Mouse (Mus musculus) megakaryocyte, embryonic 14.5 days (primary cell): ENCODE measurements around the gene Lamc1. TPM values are rescaled to one million over a fixed set of nuclear protein-coding genes. Genes with fewer than 3 reads are reported as not detected.

Experiments used
- H3K27me3 ChIP-seq: replicated peaks from 2 replicates; pipeline ENCODE3; 2012; ENCODE audit warnings: inconsistent platforms
- H3K36me3 ChIP-seq: replicated peaks from 2 replicates; pipeline ENCODE3; 2012; ENCODE audit warnings: low read length, inconsistent platforms, mixed read lengths
- H3K4me1 ChIP-seq: 2 replicates; pipeline ENCODE4 v1.6.1; 2012; ENCODE audit warnings: inconsistent platforms
- H3K4me3 ChIP-seq: replicated peaks from 2 replicates; pipeline ENCODE3; 2012; ENCODE audit warnings: moderate library complexity, mild to moderate bottlenecking, inconsistent platforms
- H3K9me3 ChIP-seq: 2 replicates; pipeline ENCODE4 v1.6.1; 2012; ENCODE audit warnings: inconsistent platforms
- FLI1 ChIP-seq: IDR thresholded peaks from 2 replicates; pipeline ENCODE4 v1.6.1; 2012; ENCODE audit warnings: low read length, inconsistent platforms, mixed read lengths
- GATA1 ChIP-seq: IDR thresholded peaks from 3 replicates; pipeline ENCODE4 v1.6.1; 2012; ENCODE audit warnings: mixed read lengths, low read length, inconsistent platforms, borderline replicate concordance
- polyA plus RNA-seq: library from polyadenylated mRNA; stranded (reverse); fragments of >175 nt; gene quantifications from 2 replicates; pipeline ENCODE4 v1.2.3, GENCODE M21; 2012; ENCODE audit warnings: low replicate concordance; ENCODE audit not compliant: insufficient read depth

Gene Lamc1
- polyA plus RNA-seq, 1 experiment = 4.1 TPM

- H3K36me3 ChIP-seq = no peaks in the 10 kb centered on the region
- H3K4me3 ChIP-seq = peak within 1 kb of the TSS; percentile 83
- TF ChIP-seq FLI1 (no peak), GATA1 (no peak)
- peaks cover 15% of the 10 kb centered on the region for H3K9me3 ChIP-seq
- peaks cover 60% of the 10 kb centered on the region for H3K27me3 ChIP-seq
- peaks cover 9% of the 10 kb centered on the region for H3K4me1 ChIP-seq
Measured at GRCm38 (mm10) chr1:153185828-153186803, 146.5 kb downstream of the Lamc1 start, which contains the start of gene Lamc2. Gene Lamc2, minus strand, starts transcription at chr1:153186447.

GRCm38 (mm10) chr1:153180586-153181289 is 151.8 kb downstream of the Lamc1 start:
- TF ChIP-seq FLI1 (no peak), GATA1 (no peak)
- H3K27me3 ChIP-seq = peaks cover 38% of the 10 kb centered on the region
- H3K36me3 ChIP-seq = no peaks in the 10 kb centered on the region

DNA sequence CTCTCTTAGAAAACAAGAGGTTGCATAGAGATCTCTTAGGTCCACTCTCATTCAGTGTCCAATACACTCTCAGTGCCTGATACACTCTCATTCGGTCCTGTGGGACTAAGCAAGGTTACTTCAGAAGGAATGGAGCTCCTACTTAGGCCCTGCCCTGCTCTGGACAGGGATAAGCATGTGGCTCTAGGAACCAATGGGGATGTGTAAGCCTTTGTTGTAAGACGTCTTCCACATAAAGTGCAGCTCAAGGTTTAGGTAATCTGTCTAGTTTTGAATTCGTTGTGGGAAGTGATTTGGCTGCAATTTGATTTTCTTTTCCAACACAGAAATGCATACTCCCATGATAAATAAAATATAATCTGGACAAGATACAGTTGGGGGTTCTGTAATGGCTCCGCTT is 152.4 kb downstream of the Lamc1 start:
- H3K4me1 ChIP-seq = no peaks in the 10 kb centered on the region
- peaks cover 37% of the 10 kb centered on the region for H3K27me3 ChIP-seq
- no peak overlapping the region for H3K4me3 ChIP-seq
- H3K9me3 ChIP-seq = peaks cover 15% of the 10 kb centered on the region
- no peak for TF ChIP-seq FLI1
- TF ChIP-seq GATA1 = no peak
- H3K36me3 ChIP-seq = no peaks in the 10 kb centered on the region

More at GRCm38 (mm10) chr1:153180586-153181289, 151.8 kb downstream of the Lamc1 start:
- peaks cover 15% of the 10 kb centered on the region for H3K9me3 ChIP-seq
- peaks cover 3% of the 10 kb centered on the region for H3K4me1 ChIP-seq
- H3K4me3 ChIP-seq = no peak overlapping the region

DNA sequence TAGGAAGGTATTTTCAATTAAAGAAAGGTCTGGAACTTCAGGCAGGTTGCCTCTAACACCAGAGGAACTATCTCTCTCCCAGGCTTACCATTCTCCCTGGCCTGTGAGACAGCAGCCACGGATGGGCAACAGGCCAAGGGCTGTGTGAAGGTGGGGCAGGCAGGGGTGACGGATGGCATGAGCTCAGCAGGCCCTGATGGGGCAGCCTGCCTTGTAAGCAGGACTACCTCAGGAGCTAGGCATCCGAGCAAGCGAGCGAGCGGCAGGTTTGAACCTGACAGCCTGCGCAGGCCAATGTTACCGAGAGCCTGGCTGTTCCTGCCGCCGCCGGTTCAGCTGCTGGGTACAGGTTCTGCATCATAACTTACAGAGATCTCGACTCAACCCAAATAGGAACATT is 157.8 kb downstream of the Lamc1 start:
- H3K27me3 ChIP-seq = peaks cover 24% of the 10 kb centered on the region
- no peaks in the 10 kb centered on the region for H3K36me3 ChIP-seq
- no peak for TF ChIP-seq FLI1
- no peak overlapping the region for H3K4me3 ChIP-seq
- no peaks in the 10 kb centered on the region for H3K4me1 ChIP-seq
- H3K9me3 ChIP-seq = no peaks in the 10 kb centered on the region

DNA sequence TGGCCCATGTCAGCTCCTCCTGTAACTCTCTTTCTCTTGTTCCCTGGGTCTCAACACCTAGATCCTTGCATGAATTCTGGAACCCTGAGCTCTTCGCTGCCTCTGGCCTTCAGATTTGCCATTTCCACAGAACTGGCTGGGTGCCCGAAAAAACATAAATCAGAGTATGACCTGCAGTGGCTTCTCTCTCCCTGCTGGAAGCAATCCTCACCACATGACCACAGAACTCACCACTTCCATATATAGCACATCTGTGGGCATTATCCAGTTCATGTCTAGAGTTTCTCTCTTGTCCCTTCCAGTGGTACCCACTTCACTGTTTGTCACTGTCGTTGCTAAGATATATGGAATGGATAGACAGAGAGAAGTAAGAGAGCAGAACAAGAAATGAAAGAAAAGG is 159.3 kb downstream of the Lamc1 start:
- Histone ChIP-seq H3K9me3 (no peaks in the 10 kb centered on the region), H3K36me3 (no peaks in the 10 kb centered on the region), H3K27me3 (peaks cover 27% of the 10 kb centered on the region), H3K4me1 (no peaks in the 10 kb centered on the region), H3K4me3 (no peak overlapping the region)
- TF ChIP-seq FLI1 = no peak
- TF ChIP-seq GATA1 = no peak

GRCm38 (mm10) chr1:153172291-153172731 is 160.3 kb downstream of the Lamc1 start:
- Histone ChIP-seq H3K4me1 (no peaks in the 10 kb centered on the region), H3K36me3 (no peaks in the 10 kb centered on the region), H3K4me3 (no peak overlapping the region), H3K9me3 (no peaks in the 10 kb centered on the region), H3K27me3 (peaks cover 29% of the 10 kb centered on the region)
- TF ChIP-seq FLI1 = no peak
- TF ChIP-seq GATA1 = no peak

GRCm38 (mm10) chr1:153171011-153171410 is 161.6 kb downstream of the Lamc1 start:
- H3K4me1 ChIP-seq = no peaks in the 10 kb centered on the region

More at GRCm38 (mm10) chr1:153171011-153171410, 161.6 kb downstream of the Lamc1 start:
- no peak overlapping the region for H3K4me3 ChIP-seq
- H3K36me3 ChIP-seq = no peaks in the 10 kb centered on the region
- H3K9me3 ChIP-seq = no peaks in the 10 kb centered on the region
- no peak for TF ChIP-seq FLI1
- peaks cover 33% of the 10 kb centered on the region for H3K27me3 ChIP-seq

Other genes with a start within 250 kb of the Lamc1 start
- gene Lamc2, start 146.3 kb downstream of the Lamc1 start, polyA plus RNA-seq = 0.87 TPM in 1 of 2 replicates, not detected in the other
- gene Shcbp1l, start 92.4 kb upstream of the Lamc1 start, polyA plus RNA-seq = not detected in 2 replicates
- 0.60 and 13.1 TPM in 2 replicates for gene Dhx9, start 154.9 kb upstream of the Lamc1 start, polyA plus RNA-seq
- gene Npl, start 217.3 kb upstream of the Lamc1 start, polyA plus RNA-seq = 1.6 TPM in 2 replicates